Mouse (Mus musculus) kidney, adult 2 months (tissue): ENCODE data around the gene Peg10. TPM values are rescaled to one million over a fixed set of nuclear protein-coding genes. Genes with fewer than 3 reads are reported as not detected.

ENCODE experiments used
- DNase-seq: peaks from one replicate; pipeline ENCODE4 v3.0.0; 2021
- H3K27ac ChIP-seq: fragments of 200-500 bp; 2 replicates; pipeline ENCODE4 v1.5.1; 2012; ENCODE audit warnings: low read depth, low read length, control low read depth, inconsistent platforms; ENCODE audit not compliant: insufficient read depth
- H3K27me3 ChIP-seq: fragments of 200-500 bp; replicated peaks from 2 replicates; pipeline ENCODE4 v1.6.1; 2012; ENCODE audit warnings: mild to moderate bottlenecking, moderate library complexity, low read length, inconsistent platforms; ENCODE audit not compliant: control insufficient read depth, insufficient read depth
- H3K36me3 ChIP-seq: fragments of 200-500 bp; 2 replicates; pipeline ENCODE4 v1.6.1; 2012; ENCODE audit warnings: mild to moderate bottlenecking, moderate library complexity, low read length, inconsistent platforms; ENCODE audit not compliant: control insufficient read depth, insufficient read depth
- H3K4me1 ChIP-seq: fragments of 200-500 bp; 2 replicates; pipeline ENCODE4 v1.6.1; 2011; ENCODE audit warnings: low read length; ENCODE audit not compliant: control insufficient read depth, insufficient read depth
- H3K4me3 ChIP-seq: fragments of 200-500 bp; 2 replicates; pipeline ENCODE4 v1.5.1; 2011; ENCODE audit warnings: mild to moderate bottlenecking, low read depth, low read length, control low read depth; ENCODE audit not compliant: insufficient read depth
- CTCF ChIP-seq: fragments of 200-500 bp; conservative IDR thresholded peaks from 2 replicates; pipeline ENCODE4 v1.5.1; 2011; ENCODE audit warnings: low read depth, mild to moderate bottlenecking, control low read depth, low read length, moderate library complexity, mixed read lengths; ENCODE audit not compliant: insufficient read depth, insufficient read length
- POLR2A ChIP-seq: fragments of 200-500 bp; IDR thresholded peaks from one replicate; pipeline ENCODE4 v1.6.1; 2011; ENCODE audit warnings: low read depth, low read length, control low read depth
- WGBS: fragments of 180-500 bp; shearing (Covaris S2); methylation state at CpG from one replicate; pipeline ENCODE4 v1.1.7; 2018; 5-methylcytosine and 5-hydroxymethylcytosine counted together
- polyA plus RNA-seq: library from polyadenylated mRNA; depleted of rRNA; stranded (reverse); fragments of >200 nt; gene quantifications from 2 replicates; pipeline ENCODE4 v1.2.3, GENCODE M21; 2012

Gene Peg10
- polyA plus RNA-seq, 1 experiment = 0.27 TPM

- TF ChIP-seq POLR2A (no peak), CTCF (no peak)
- H3K36me3 ChIP-seq = no peaks in the 10 kb centered on the region
- DNase-seq = no peak
- H3K27ac ChIP-seq = no peak overlapping the region
- 58% methylated on average over 11 of the region's 11 CpGs for WGBS
- H3K27me3 ChIP-seq = no peaks in the 10 kb centered on the region
- H3K4me3 ChIP-seq = no peak overlapping the region
- no peaks in the 10 kb centered on the region for H3K4me1 ChIP-seq
Measured at GRCm38 (mm10) chr6:4738034-4738629, 9.0 kb upstream of the Peg10 start.

- no peak for DNase-seq
- H3K36me3 ChIP-seq = no peaks in the 10 kb centered on the region
- no peaks in the 10 kb centered on the region for H3K27me3 ChIP-seq
- H3K4me1 ChIP-seq = no peaks in the 10 kb centered on the region
- H3K4me3 ChIP-seq = no peak overlapping the region
- WGBS = 71% methylated on average over 2 of the region's 2 CpGs
- H3K27ac ChIP-seq = no peak overlapping the region
- TF ChIP-seq CTCF = no peak
- no peak for TF ChIP-seq POLR2A
Measured at GRCm38 (mm10) chr6:4738717-4739116, 8.4 kb upstream of the Peg10 start.

- no peak for DNase-seq
- 43% methylated on average over 13 of the region's 13 CpGs for whole genome bisulfite sequencing
- no peak for TF ChIP-seq POLR2A
- TF ChIP-seq CTCF = no peak
- no peak overlapping the region for H3K27ac ChIP-seq
- H3K36me3 ChIP-seq = no peaks in the 10 kb centered on the region
- no peaks in the 10 kb centered on the region for H3K27me3 ChIP-seq
- no peak overlapping the region for H3K4me3 ChIP-seq
- H3K4me1 ChIP-seq = no peaks in the 10 kb centered on the region
Measured at GRCm38 (mm10) chr6:4739522-4740355, 7.4 kb upstream of the Peg10 start.

GRCm38 (mm10) chr6:4740511-4740910 is 6.6 kb upstream of the Peg10 start:
- Histone ChIP-seq H3K27me3 (no peaks in the 10 kb centered on the region), H3K4me3 (no peak overlapping the region), H3K4me1 (no peaks in the 10 kb centered on the region), H3K36me3 (no peaks in the 10 kb centered on the region), H3K27ac (no peak overlapping the region)
- 33% methylated on average over 6 of the region's 6 CpGs for WGBS
- DNase-seq = peak; percentile 23
- no peak for TF ChIP-seq CTCF
- no peak for TF ChIP-seq POLR2A

- H3K4me1 ChIP-seq = no peaks in the 10 kb centered on the region
- WGBS = 56% methylated on average over 22 of the region's 22 CpGs
- peak overlapping the region; percentile 45 for H3K4me3 ChIP-seq
- DNase-seq = no peak
- H3K27me3 ChIP-seq = no peaks in the 10 kb centered on the region; the same call in 1 of the 2 replicates
- no peaks in the 10 kb centered on the region for H3K36me3 ChIP-seq
- H3K27ac ChIP-seq = no peak overlapping the region
- no peak for TF ChIP-seq POLR2A
- no peak for TF ChIP-seq CTCF
Measured at GRCm38 (mm10) chr6:4746036-4746695, 940 bp upstream of the Peg10 start.

- no peaks in the 10 kb centered on the region for H3K4me1 ChIP-seq
- H3K27me3 ChIP-seq = no peaks in the 10 kb centered on the region; the same call in 1 of the 2 replicates
- TF ChIP-seq CTCF (no peak), POLR2A (no peak)
- 51% methylated on average over 71 of the region's 71 CpGs for WGBS
- no peaks in the 10 kb centered on the region for H3K36me3 ChIP-seq
- H3K27ac ChIP-seq = no peak overlapping the region
- H3K4me3 ChIP-seq = peak overlapping the region; percentile 36
- DNase-seq = peak; percentile 46
Measured at GRCm38 (mm10) chr6:4747677-4748505, 785 bp downstream of the Peg10 start.
